Mouse (Mus musculus): ENCODE data around the gene Taar7a. TPM values are rescaled to one million over a fixed set of nuclear protein-coding genes. Genes with fewer than 3 reads are reported as not detected.

The Taar7a gene
- not detected in 2 replicates for polyA plus RNA-seq (2014; fragmentation: Nextera tagmentation; extraction: Ambion mirVana)

- ATAC-seq (ENCODE audit: low FRiP score) (no peak), DNase-seq (ENCODE audit: low spot score) (no peak)
- no peak within 1 kb of the TSS for H3K9ac ChIP-seq
- H3K9me3 ChIP-seq (ENCODE audit: control insufficient read depth, low read length), result no peaks in the 10 kb centered on the region
- no peak within 1 kb of the TSS for H3K27ac ChIP-seq
- H3K36me3 ChIP-seq (replicated peaks; ENCODE audit: control insufficient read depth, insufficient read depth), result no peaks in the 10 kb centered on the region
- H3K27me3 ChIP-seq (ENCODE audit: control insufficient read depth, insufficient read depth, low read length), result no peaks in the 10 kb centered on the region
- H3K4me1 ChIP-seq (replicated peaks; ENCODE audit: control insufficient read depth, insufficient read depth, low read length), result no peaks in the 10 kb centered on the region
- no peak within 1 kb of the TSS for H3K4me3 ChIP-seq (replicated peaks; ENCODE audit: low read length)
- 84% methylated on average over 3 of the region's 3 CpGs for WGBS
- no peak within 1 kb of the TSS for H3K4me2 ChIP-seq (replicated peaks)
These were observed at the start of gene Taar7a for GRCm38 (mm10) chr10:23993381-23993780. Gene Taar7a (minus strand): TSS chr10:23993481.

- Histone ChIP-seq H3K9me3 (ENCODE audit: control insufficient read depth, low read length) (no peaks in the 10 kb centered on the region), H3K4me3 (replicated peaks; ENCODE audit: low read length) (no peak overlapping the region), H3K4me2 (replicated peaks) (no peak overlapping the region), H3K27ac (no peak overlapping the region), H3K4me1 (replicated peaks; ENCODE audit: control insufficient read depth, insufficient read depth, low read length) (no peaks in the 10 kb centered on the region), H3K27me3 (ENCODE audit: control insufficient read depth, insufficient read depth, low read length) (no peaks in the 10 kb centered on the region), H3K9ac (no peak overlapping the region), H3K36me3 (replicated peaks; ENCODE audit: control insufficient read depth, insufficient read depth) (no peaks in the 10 kb centered on the region)
- WGBS, result 79% methylated on average over 2 of the region's 2 CpGs
- no peak for DNase-seq (ENCODE audit: low spot score)
- no peak for ATAC-seq (ENCODE audit: low FRiP score)
These were observed 47.0 kb upstream of the Taar7a start for GRCm38 (mm10) chr10:24040120-24040869.

GRCm38 (mm10) chr10:24037314-24037713 lies 44.0 kb upstream of the Taar7a start, which contains the start of gene Taar7e:
Gene Taar7e (plus strand): TSS chr10:24037614.
- Histone ChIP-seq H3K36me3 (replicated peaks; ENCODE audit: control insufficient read depth, insufficient read depth) (no peaks in the 10 kb centered on the region), H3K4me1 (replicated peaks; ENCODE audit: control insufficient read depth, insufficient read depth, low read length) (no peaks in the 10 kb centered on the region), H3K9ac (no peak within 1 kb of the TSS), H3K9me3 (ENCODE audit: control insufficient read depth, low read length) (no peaks in the 10 kb centered on the region), H3K4me3 (replicated peaks; ENCODE audit: low read length) (no peak within 1 kb of the TSS), H3K27me3 (ENCODE audit: control insufficient read depth, insufficient read depth, low read length) (no peaks in the 10 kb centered on the region), H3K4me2 (replicated peaks) (no peak within 1 kb of the TSS), H3K27ac (no peak within 1 kb of the TSS)
- WGBS, result 90% methylated on average over 2 of the region's 2 CpGs
- DNase-seq (ENCODE audit: low spot score) (no peak), ATAC-seq (ENCODE audit: low FRiP score) (no peak)

GRCm38 (mm10) chr10:24031347-24031746 lies 38.1 kb upstream of the Taar7a start:
- Histone ChIP-seq H3K9me3 (ENCODE audit: control insufficient read depth, low read length) (no peaks in the 10 kb centered on the region), H3K4me2 (replicated peaks) (no peak overlapping the region), H3K27me3 (ENCODE audit: control insufficient read depth, insufficient read depth, low read length) (no peaks in the 10 kb centered on the region), H3K4me1 (replicated peaks; ENCODE audit: control insufficient read depth, insufficient read depth, low read length) (no peaks in the 10 kb centered on the region), H3K9ac (no peak overlapping the region), H3K4me3 (replicated peaks; ENCODE audit: low read length) (no peak overlapping the region), H3K36me3 (replicated peaks; ENCODE audit: control insufficient read depth, insufficient read depth) (no peaks in the 10 kb centered on the region), H3K27ac (no peak overlapping the region)
- no peak for ATAC-seq (ENCODE audit: low FRiP score)
- DNase-seq (ENCODE audit: low spot score), result no peak

GRCm38 (mm10) chr10:24026922-24027321 lies 33.6 kb upstream of the Taar7a start, which contains the start of gene Taar7d:
Gene Taar7d (plus strand): TSS chr10:24027222.
- H3K9me3 ChIP-seq (ENCODE audit: control insufficient read depth, low read length), result no peaks in the 10 kb centered on the region
- DNase-seq (ENCODE audit: low spot score), result no peak
- no peaks in the 10 kb centered on the region for H3K27me3 ChIP-seq (ENCODE audit: control insufficient read depth, insufficient read depth, low read length)
- H3K4me2 ChIP-seq (replicated peaks), result no peak within 1 kb of the TSS
- H3K4me3 ChIP-seq (replicated peaks; ENCODE audit: low read length), result no peak within 1 kb of the TSS
- no peak for ATAC-seq (ENCODE audit: low FRiP score)
- no peak within 1 kb of the TSS for H3K27ac ChIP-seq
- H3K9ac ChIP-seq, result no peak within 1 kb of the TSS
- H3K36me3 ChIP-seq (replicated peaks; ENCODE audit: control insufficient read depth, insufficient read depth), result no peaks in the 10 kb centered on the region
- no peaks in the 10 kb centered on the region for H3K4me1 ChIP-seq (replicated peaks; ENCODE audit: control insufficient read depth, insufficient read depth, low read length)

- Histone ChIP-seq H3K4me2 (replicated peaks) (no peak overlapping the region), H3K4me1 (replicated peaks; ENCODE audit: control insufficient read depth, insufficient read depth, low read length) (no peaks in the 10 kb centered on the region), H3K27ac (no peak overlapping the region), H3K9ac (no peak overlapping the region), H3K4me3 (replicated peaks; ENCODE audit: low read length) (no peak overlapping the region), H3K36me3 (replicated peaks; ENCODE audit: control insufficient read depth, insufficient read depth) (no peaks in the 10 kb centered on the region), H3K27me3 (ENCODE audit: control insufficient read depth, insufficient read depth, low read length) (no peaks in the 10 kb centered on the region), H3K9me3 (ENCODE audit: control insufficient read depth, low read length) (no peaks in the 10 kb centered on the region)
- no peak for DNase-seq (ENCODE audit: low spot score)
- ATAC-seq (ENCODE audit: low FRiP score), result no peak
- WGBS, result 95% methylated on average over 1 of the region's 1 CpGs
These were observed 14.9 kb upstream of the Taar7a start for GRCm38 (mm10) chr10:24008143-24008542.

GRCm38 (mm10) chr10:24007034-24007433 lies 13.8 kb upstream of the Taar7a start:
- Histone ChIP-seq H3K9me3 (ENCODE audit: control insufficient read depth, low read length) (no peaks in the 10 kb centered on the region), H3K4me1 (replicated peaks; ENCODE audit: control insufficient read depth, insufficient read depth, low read length) (no peaks in the 10 kb centered on the region), H3K27ac (no peak overlapping the region), H3K36me3 (replicated peaks; ENCODE audit: control insufficient read depth, insufficient read depth) (no peaks in the 10 kb centered on the region), H3K4me2 (replicated peaks) (no peak overlapping the region), H3K9ac (no peak overlapping the region), H3K4me3 (replicated peaks; ENCODE audit: low read length) (no peak overlapping the region), H3K27me3 (ENCODE audit: control insufficient read depth, insufficient read depth, low read length) (no peaks in the 10 kb centered on the region)
- ATAC-seq (ENCODE audit: low FRiP score) (no peak), DNase-seq (ENCODE audit: low spot score) (no peak)
- WGBS, result 58% methylated on average over 2 of the region's 2 CpGs

GRCm38 (mm10) chr10:24006442-24006841 lies 13.2 kb upstream of the Taar7a start:
- H3K27ac ChIP-seq, result no peak overlapping the region
- no peak overlapping the region for H3K9ac ChIP-seq
- H3K27me3 ChIP-seq (ENCODE audit: control insufficient read depth, insufficient read depth, low read length), result no peaks in the 10 kb centered on the region
- no peak overlapping the region for H3K4me2 ChIP-seq (replicated peaks)
- 85% methylated on average over 1 of the region's 1 CpGs for WGBS
- no peaks in the 10 kb centered on the region for H3K9me3 ChIP-seq (ENCODE audit: control insufficient read depth, low read length)
- DNase-seq (ENCODE audit: low spot score) (no peak), ATAC-seq (ENCODE audit: low FRiP score) (no peak)
- H3K36me3 ChIP-seq (replicated peaks; ENCODE audit: control insufficient read depth, insufficient read depth), result no peaks in the 10 kb centered on the region
- H3K4me3 ChIP-seq (replicated peaks; ENCODE audit: low read length), result no peak overlapping the region
- no peaks in the 10 kb centered on the region for H3K4me1 ChIP-seq (replicated peaks; ENCODE audit: control insufficient read depth, insufficient read depth, low read length)

- no peaks in the 10 kb centered on the region for H3K9me3 ChIP-seq (ENCODE audit: control insufficient read depth, low read length)
- no peak within 1 kb of the TSS for H3K9ac ChIP-seq
- H3K36me3 ChIP-seq (replicated peaks; ENCODE audit: control insufficient read depth, insufficient read depth), result no peaks in the 10 kb centered on the region
- 91% methylated on average over 1 of the region's 1 CpGs for WGBS
- ATAC-seq (ENCODE audit: low FRiP score) (no peak), DNase-seq (ENCODE audit: low spot score) (no peak)
- H3K27ac ChIP-seq, result no peak within 1 kb of the TSS
- H3K4me2 ChIP-seq (replicated peaks), result no peak within 1 kb of the TSS
- no peaks in the 10 kb centered on the region for H3K4me1 ChIP-seq (replicated peaks; ENCODE audit: control insufficient read depth, insufficient read depth, low read length)
- H3K27me3 ChIP-seq (ENCODE audit: control insufficient read depth, insufficient read depth, low read length), result no peaks in the 10 kb centered on the region
- no peak within 1 kb of the TSS for H3K4me3 ChIP-seq (replicated peaks; ENCODE audit: low read length)
These were observed 6.4 kb upstream of the Taar7a start, which contains the start of gene Taar7b for GRCm38 (mm10) chr10:23999639-24000038. Gene Taar7b (plus strand): TSS chr10:23999939.
